Mouse (Mus musculus) hindbrain, embryonic 16.5 days (tissue): ENCODE measurements at regions not wholly inside any gene's neighbourhood (a gene's known extent, or its start where the extent isn't known, plus 50 kb on each side); places are given as distances from the start of the nearest gene placed in this dataset.

Experiments
- ATAC-seq: fragments of 200-750 bp; cut with Nextera tagmentation; 2 replicates; pipeline ENCODE4 v1.8.0; 2017; ENCODE audit warnings: moderate TSS enrichment, moderate library complexity
- H3K27ac ChIP-seq: fragments of 300-500 bp; sonication (generic); 2 replicates; pipeline ENCODE4 v1.5.1; 2014; ENCODE audit warnings: low read depth, mild to moderate bottlenecking, control low read depth, low read length, moderate library complexity
- H3K27me3 ChIP-seq: fragments of 300-500 bp; sonication (generic); replicated peaks from 2 replicates; pipeline ENCODE4 v1.6.1; 2014; ENCODE audit warnings: low read length; ENCODE audit not compliant: control insufficient read depth, insufficient read depth
- H3K36me3 ChIP-seq: fragments of 300-500 bp; sonication (generic); 2 replicates; pipeline ENCODE4 v1.6.1; 2014; ENCODE audit warnings: mild to moderate bottlenecking, low read length, moderate library complexity, mixed read lengths; ENCODE audit not compliant: control insufficient read depth, insufficient read depth
- H3K4me1 ChIP-seq: fragments of 300-500 bp; sonication (generic); 2 replicates; pipeline ENCODE4 v1.6.1; 2014; ENCODE audit warnings: low read depth, low read length; ENCODE audit not compliant: control insufficient read depth, insufficient read depth
- H3K4me2 ChIP-seq: fragments of 300-500 bp; sonication (generic); 2 replicates; pipeline ENCODE4 v1.6.1; 2014; ENCODE audit warnings: mild to moderate bottlenecking, low read length, control low read depth, moderate library complexity
- H3K4me3 ChIP-seq: fragments of 300-500 bp; sonication (generic); 2 replicates; pipeline ENCODE4 v1.5.1; 2014; ENCODE audit warnings: mild to moderate bottlenecking, low read length, control low read depth, moderate library complexity
- H3K9ac ChIP-seq: fragments of 300-500 bp; sonication (generic); 2 replicates; pipeline ENCODE4 v1.6.1; 2014; ENCODE audit warnings: low read depth, mild to moderate bottlenecking, control low read depth, low read length, moderate library complexity
- H3K9me3 ChIP-seq: fragments of 300-500 bp; sonication (generic); 2 replicates; pipeline ENCODE4 v1.6.1; 2014; ENCODE audit warnings: mild to moderate bottlenecking, low read length, moderate library complexity; ENCODE audit not compliant: control insufficient read depth
- WGBS: fragments of 180-500 bp; shearing (Covaris S2); extraction: QIAGEN DNeasy Blood & Tissue Kit; methylation state at CpG from one replicate; pipeline ENCODE4 v1.1.7; 2014; 5-methylcytosine and 5-hydroxymethylcytosine counted together

DNA sequence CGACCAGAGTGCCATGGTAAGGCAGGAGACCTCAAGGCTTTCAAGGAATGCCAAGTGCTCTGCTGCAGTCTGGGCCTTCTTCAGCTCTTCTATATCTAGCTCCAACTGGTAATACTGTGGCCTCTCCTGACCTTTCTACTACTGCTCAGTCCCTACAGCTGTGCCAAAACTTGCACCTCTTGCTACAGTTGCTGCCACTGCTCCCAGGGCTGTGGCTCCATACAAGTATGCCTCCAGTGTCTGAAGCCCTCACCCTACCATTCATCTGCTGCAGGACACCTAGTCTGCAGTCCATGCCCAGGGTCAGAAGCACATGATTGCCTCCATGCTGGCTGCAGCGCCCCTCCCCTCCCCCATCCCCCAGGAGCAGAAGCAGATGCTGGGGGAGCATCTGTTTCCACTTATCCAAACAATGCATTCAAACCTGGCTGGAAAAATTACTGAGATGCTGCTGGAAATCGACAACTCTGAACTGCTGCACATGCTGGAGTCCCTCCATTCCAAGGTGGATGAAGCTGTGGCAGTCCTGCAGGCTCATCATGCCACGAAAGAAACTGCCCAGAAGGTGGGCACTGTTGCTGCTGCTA, 96.2 kb upstream of the Gm21897 start:
- no peak overlapping the region for H3K4me3 ChIP-seq
- H3K27ac ChIP-seq = no peak overlapping the region
- H3K9ac ChIP-seq = no peak overlapping the region
- H3K36me3 ChIP-seq = no peaks in the 10 kb centered on the region
- no peaks in the 10 kb centered on the region for H3K9me3 ChIP-seq
- H3K27me3 ChIP-seq = no peaks in the 10 kb centered on the region
- H3K4me1 ChIP-seq = no peaks in the 10 kb centered on the region
- no peak for ATAC-seq
- no peak overlapping the region for H3K4me2 ChIP-seq
- WGBS = 73% methylated on average over 4 of the region's 4 CpGs

DNA sequence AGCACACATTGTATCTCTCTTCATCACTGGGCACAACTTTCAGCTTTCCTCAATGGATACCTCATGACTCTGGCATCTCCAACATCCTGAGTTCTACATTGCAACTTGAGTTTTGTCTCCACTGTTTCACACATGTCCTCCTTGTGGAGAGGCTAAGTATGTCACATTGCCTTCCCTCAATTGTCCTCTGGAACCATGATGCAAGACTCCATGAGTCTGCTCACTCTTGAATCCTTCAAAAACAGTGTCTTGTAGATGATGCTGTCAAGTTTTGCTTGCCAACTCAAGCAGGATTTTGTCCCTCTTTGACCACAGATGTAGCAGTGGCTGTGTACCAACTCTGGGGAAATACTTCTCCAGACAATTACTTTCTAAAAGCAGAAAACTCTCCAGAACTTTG, 79.4 kb upstream of the Gm21897 start:
- Histone ChIP-seq H3K27ac (no peak overlapping the region), H3K36me3 (no peaks in the 10 kb centered on the region), H3K27me3 (no peaks in the 10 kb centered on the region), H3K4me2 (no peak overlapping the region), H3K4me1 (no peaks in the 10 kb centered on the region), H3K9me3 (no peaks in the 10 kb centered on the region), H3K4me3 (no peak overlapping the region), H3K9ac (no peak overlapping the region)
- no peak for ATAC-seq

DNA sequence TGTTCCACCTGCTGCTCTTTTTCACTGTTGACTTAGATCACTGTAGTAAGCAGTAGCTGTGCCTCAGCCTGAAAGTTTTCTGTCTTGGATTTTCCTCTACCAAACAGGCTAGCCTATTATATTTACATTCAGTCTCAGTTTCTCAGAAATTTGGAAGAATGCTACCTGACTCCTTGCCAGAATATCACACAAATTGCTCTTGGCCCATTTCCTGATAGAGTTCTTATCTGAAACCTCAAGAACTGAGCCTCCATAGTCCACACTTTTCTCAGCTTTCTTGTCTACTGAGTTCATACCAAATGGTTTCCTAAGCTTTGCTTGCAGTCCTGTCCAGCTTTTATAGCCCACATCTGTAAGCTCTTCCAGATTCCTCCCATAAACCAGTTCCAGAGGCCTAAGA, 78.8 kb upstream of the Gm21897 start:
- Histone ChIP-seq H3K27me3 (no peaks in the 10 kb centered on the region), H3K27ac (no peak overlapping the region), H3K9me3 (no peaks in the 10 kb centered on the region), H3K4me3 (no peak overlapping the region), H3K9ac (no peak overlapping the region), H3K36me3 (no peaks in the 10 kb centered on the region), H3K4me1 (no peaks in the 10 kb centered on the region), H3K4me2 (no peak overlapping the region)
- ATAC-seq = no peak

DNA sequence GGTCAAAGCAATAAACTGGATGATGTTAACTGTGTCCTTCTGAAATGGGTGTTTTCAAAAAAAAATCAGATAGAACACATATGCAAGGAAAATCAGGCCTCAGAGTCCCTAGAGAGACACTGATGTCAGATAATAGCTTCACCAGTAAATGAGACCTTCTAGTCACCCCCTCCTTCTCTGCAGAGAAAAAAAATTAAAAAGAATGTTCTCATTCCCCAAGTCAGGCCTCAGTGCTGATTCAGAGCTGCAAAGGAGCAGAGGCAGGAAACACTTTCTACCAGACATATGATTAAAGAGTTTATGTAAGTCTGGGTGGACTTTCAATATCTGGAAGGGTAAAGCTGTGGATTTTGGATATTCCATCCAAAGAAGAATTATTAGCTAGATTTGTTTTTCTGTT, 67.1 kb upstream of the Gm21897 start:
- H3K4me3 ChIP-seq = no peak overlapping the region
- no peaks in the 10 kb centered on the region for H3K4me1 ChIP-seq
- H3K36me3 ChIP-seq = no peaks in the 10 kb centered on the region
- H3K9me3 ChIP-seq = no peaks in the 10 kb centered on the region
- H3K4me2 ChIP-seq = no peak overlapping the region
- H3K27me3 ChIP-seq = no peaks in the 10 kb centered on the region
- H3K9ac ChIP-seq = no peak overlapping the region
- no peak overlapping the region for H3K27ac ChIP-seq
- no peak for ATAC-seq

DNA sequence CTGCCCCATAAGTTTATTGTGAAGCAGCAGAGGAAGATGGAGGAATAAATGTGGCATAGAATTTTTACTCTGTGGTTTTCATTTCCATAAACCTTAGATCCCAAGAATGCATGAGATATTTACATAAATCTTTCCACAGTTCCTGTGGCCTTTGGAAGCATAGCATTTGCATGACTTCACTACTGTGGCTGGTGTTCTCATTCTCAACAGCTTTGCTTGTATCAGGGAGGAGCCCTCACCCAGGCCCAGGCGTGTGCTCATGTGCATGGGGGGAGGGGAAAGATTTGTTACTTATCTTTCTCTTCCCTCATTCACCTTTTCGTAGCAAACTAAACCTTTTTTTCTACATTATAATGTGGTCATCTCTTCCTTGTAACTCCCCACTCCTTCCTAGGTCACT, 65.6 kb upstream of the Gm21897 start:
- no peaks in the 10 kb centered on the region for H3K9me3 ChIP-seq
- no peaks in the 10 kb centered on the region for H3K27me3 ChIP-seq
- WGBS = 61% methylated on average over 2 of the region's 2 CpGs
- no peak overlapping the region for H3K9ac ChIP-seq
- H3K27ac ChIP-seq = no peak overlapping the region
- no peaks in the 10 kb centered on the region for H3K4me1 ChIP-seq
- no peaks in the 10 kb centered on the region for H3K36me3 ChIP-seq
- no peak overlapping the region for H3K4me3 ChIP-seq
- no peak overlapping the region for H3K4me2 ChIP-seq
- ATAC-seq = no peak

DNA sequence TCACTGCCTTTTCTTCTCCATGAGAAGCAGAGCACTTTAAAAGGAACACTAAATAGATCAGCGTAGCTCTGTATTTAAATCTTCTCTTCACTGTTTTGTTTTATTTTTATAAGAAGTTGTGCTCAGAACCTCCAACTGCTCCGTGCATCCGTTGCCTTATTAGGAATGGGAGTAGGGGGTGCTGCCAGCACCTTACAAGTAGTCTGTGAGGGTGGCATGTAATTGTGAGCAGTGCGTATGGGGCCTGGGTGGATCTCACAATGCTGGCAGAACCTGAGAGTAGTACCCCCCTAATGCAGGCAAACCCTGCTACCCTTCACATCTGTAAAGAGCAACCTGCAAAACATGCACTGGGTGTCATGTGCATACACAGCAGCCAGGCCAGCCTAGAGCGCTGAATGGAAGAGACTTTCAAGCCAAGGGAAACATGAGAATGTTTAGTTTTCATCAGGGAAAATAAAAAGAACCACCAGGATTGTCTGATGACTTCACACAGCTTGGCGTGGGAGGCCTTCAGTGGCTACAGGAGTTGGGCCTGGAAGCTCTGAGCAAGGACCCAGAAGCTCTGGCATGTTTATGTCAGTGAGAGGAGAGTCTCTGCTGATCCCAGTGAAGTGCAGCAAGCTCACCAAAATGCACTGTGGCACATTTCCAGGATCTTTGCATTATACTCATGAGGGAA, 64.5 kb upstream of the Gm21897 start:
- no peak overlapping the region for H3K27ac ChIP-seq
- H3K4me3 ChIP-seq = no peak overlapping the region
- 86% methylated on average over 6 of the region's 6 CpGs for WGBS
- no peak overlapping the region for H3K4me2 ChIP-seq
- no peaks in the 10 kb centered on the region for H3K27me3 ChIP-seq
- no peaks in the 10 kb centered on the region for H3K4me1 ChIP-seq
- H3K36me3 ChIP-seq = no peaks in the 10 kb centered on the region
- no peak overlapping the region for H3K9ac ChIP-seq
- no peaks in the 10 kb centered on the region for H3K9me3 ChIP-seq
- ATAC-seq = no peak

DNA sequence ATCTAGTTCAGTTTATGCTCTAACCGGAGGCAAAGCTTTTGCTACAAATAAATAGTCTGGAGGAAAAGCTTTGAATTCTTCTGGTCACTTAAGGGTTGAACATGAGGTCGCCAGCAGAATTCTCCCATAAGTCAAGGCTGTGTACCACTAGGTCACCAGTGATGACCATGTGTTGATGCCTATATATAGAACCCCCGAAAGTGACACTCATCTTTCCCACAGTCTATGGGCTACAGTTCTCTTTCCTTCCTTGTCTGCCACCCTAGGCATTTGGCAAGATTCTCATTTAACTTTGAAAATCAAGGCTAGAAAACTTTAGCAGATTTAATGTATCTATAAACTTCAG, 63.9 kb upstream of the Gm21897 start:
- ATAC-seq = no peak
- Histone ChIP-seq H3K4me3 (no peak overlapping the region), H3K27me3 (no peaks in the 10 kb centered on the region), H3K4me1 (no peaks in the 10 kb centered on the region), H3K36me3 (no peaks in the 10 kb centered on the region), H3K9ac (no peak overlapping the region), H3K27ac (no peak overlapping the region), H3K4me2 (no peak overlapping the region), H3K9me3 (no peaks in the 10 kb centered on the region)
- WGBS = 70% methylated on average over 3 of the region's 3 CpGs

DNA sequence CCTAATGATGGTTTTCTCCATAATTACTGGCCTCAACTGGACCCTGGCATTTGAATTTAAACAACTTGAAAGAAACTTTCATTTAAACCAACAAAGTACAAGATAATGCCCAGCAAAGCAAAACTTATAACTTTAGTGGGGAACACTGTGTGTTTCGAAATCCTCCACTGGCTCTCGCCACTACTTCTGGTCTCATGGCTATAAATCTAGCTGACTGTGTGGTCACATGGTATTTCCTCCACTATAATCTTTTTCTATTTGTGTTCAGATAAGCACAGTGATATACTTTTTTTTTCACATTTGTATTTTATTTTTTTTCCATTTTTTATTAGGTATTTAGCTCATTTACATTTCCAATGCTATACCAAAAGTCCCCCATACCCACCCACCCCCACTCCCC, 62.6 kb upstream of the Gm21897 start:
- no peak overlapping the region for H3K27ac ChIP-seq
- WGBS = 94% methylated on average over 2 of the region's 2 CpGs
- no peaks in the 10 kb centered on the region for H3K36me3 ChIP-seq
- H3K9me3 ChIP-seq = no peaks in the 10 kb centered on the region
- ATAC-seq = no peak
- H3K9ac ChIP-seq = no peak overlapping the region
- H3K4me3 ChIP-seq = no peak overlapping the region
- no peaks in the 10 kb centered on the region for H3K4me1 ChIP-seq
- no peaks in the 10 kb centered on the region for H3K27me3 ChIP-seq
- H3K4me2 ChIP-seq = no peak overlapping the region

DNA sequence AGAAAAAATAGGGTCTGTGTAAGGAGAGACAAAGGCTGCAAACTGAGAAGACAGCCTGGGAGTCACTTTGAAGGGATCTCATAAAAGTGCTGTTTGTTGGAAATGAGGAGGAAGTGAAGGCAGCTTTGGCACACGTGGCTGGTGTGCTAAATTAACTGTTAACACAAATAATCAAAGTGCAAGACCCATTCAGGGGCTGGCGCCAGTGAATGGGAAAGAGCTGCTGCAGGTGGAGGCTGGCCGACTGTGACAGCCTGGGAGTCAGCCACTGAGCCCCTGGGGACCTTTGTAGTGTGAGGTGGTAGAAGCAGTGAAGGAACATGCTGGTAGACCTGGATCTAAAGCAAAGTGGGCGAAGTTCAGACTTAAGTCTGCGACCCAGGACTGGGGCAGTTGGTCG, 57.8 kb upstream of the Gm21897 start:
- ATAC-seq = no peak

DNA sequence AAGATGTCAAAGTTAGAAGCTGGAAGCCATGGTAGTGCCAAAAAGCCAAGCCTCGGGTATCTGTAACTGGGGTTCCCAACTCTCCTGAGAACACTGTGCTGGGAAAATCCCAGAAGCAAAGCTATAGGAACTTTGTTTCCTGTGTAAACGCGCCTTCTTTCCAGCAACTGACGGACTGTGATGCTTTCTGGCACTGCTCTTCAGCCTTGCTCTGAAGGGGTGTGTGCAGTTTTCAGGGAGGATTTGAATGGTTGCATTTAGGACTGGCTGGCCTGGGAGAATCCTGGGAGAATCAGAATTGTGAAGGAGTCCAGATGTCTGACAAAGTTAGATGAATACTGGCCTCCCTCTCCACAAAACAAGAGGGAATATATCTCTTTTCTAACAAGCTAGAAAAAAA, 57.2 kb upstream of the Gm21897 start:
- WGBS = 86% methylated on average over 4 of the region's 4 CpGs
- no peak for ATAC-seq

More for the DNA sequence above, 57.8 kb upstream of the Gm21897 start:
- no peaks in the 10 kb centered on the region for H3K36me3 ChIP-seq
- H3K4me1 ChIP-seq = no peaks in the 10 kb centered on the region
- H3K9me3 ChIP-seq = no peaks in the 10 kb centered on the region
- H3K9ac ChIP-seq = no peak overlapping the region
- WGBS = 58% methylated on average over 6 of the region's 6 CpGs
- no peak overlapping the region for H3K4me3 ChIP-seq
- H3K27ac ChIP-seq = no peak overlapping the region
- H3K4me2 ChIP-seq = no peak overlapping the region
- H3K27me3 ChIP-seq = no peaks in the 10 kb centered on the region

More for the DNA sequence above, 57.2 kb upstream of the Gm21897 start:
- Histone ChIP-seq H3K9me3 (no peaks in the 10 kb centered on the region), H3K9ac (no peak overlapping the region), H3K4me3 (no peak overlapping the region), H3K4me2 (no peak overlapping the region), H3K27me3 (no peaks in the 10 kb centered on the region), H3K27ac (no peak overlapping the region), H3K36me3 (no peaks in the 10 kb centered on the region), H3K4me1 (no peaks in the 10 kb centered on the region)
